Mouse (Mus musculus) limb, embryonic 15.5 days (tissue): ENCODE results near the gene Wdr11. TPM values are rescaled to one million over a fixed set of nuclear protein-coding genes. Genes with fewer than 3 reads are reported as not detected.

Experiments
- ATAC-seq: fragments of 200-750 bp; cut with Nextera tagmentation; 2 replicates; pipeline ENCODE4 v1.8.0; 2017; ENCODE audit warnings: low read depth, moderate TSS enrichment; ENCODE audit not compliant: insufficient number of reproducible peaks, low FRiP score, low TSS enrichment
- H3K27ac ChIP-seq: fragments of 300-500 bp; sonication (generic); 2 replicates; pipeline ENCODE4 v1.5.1; 2015; ENCODE audit warnings: moderate library complexity, mild to moderate bottlenecking, inconsistent platforms
- H3K27me3 ChIP-seq: fragments of 300-500 bp; sonication (generic); 2 replicates; pipeline ENCODE4 v1.6.1; 2015; ENCODE audit warnings: inconsistent platforms
- H3K36me3 ChIP-seq: fragments of 300-500 bp; sonication (generic); 2 replicates; pipeline ENCODE4 v1.6.1; 2015; ENCODE audit warnings: inconsistent platforms
- H3K4me1 ChIP-seq: fragments of 300-500 bp; sonication (generic); 2 replicates; pipeline ENCODE4 v1.6.1; 2015; ENCODE audit warnings: inconsistent platforms
- H3K4me2 ChIP-seq: fragments of 300-500 bp; sonication (generic); 2 replicates; pipeline ENCODE4 v1.6.1; 2015; ENCODE audit warnings: mild to moderate bottlenecking, inconsistent platforms
- H3K4me3 ChIP-seq: fragments of 300-500 bp; sonication (generic); 2 replicates; pipeline ENCODE4 v1.5.1; 2015; ENCODE audit warnings: mild to moderate bottlenecking, inconsistent platforms
- H3K9ac ChIP-seq: fragments of 300-500 bp; sonication (generic); 2 replicates; pipeline ENCODE4 v1.6.1; 2015; ENCODE audit warnings: inconsistent platforms
- H3K9me3 ChIP-seq: fragments of 300-500 bp; sonication (generic); 2 replicates; pipeline ENCODE4 v1.6.1; 2016; ENCODE audit warnings: inconsistent platforms
- WGBS: fragments of 180-500 bp; shearing (Covaris S2); methylation state at CpG from one replicate; pipeline ENCODE4 v1.1.7; 2015; 5-methylcytosine and 5-hydroxymethylcytosine counted together
- polyA plus RNA-seq: library from polyadenylated mRNA; unstranded; fragments of >200 nt; fragmentation: Nextera tagmentation; extraction: Ambion mirVana; gene quantifications from 2 replicates; pipeline ENCODE4 v1.2.1, GENCODE M21; 2015

Wdr11 gene
- polyA plus RNA-seq, 1 experiment from 2014 or later, result 35.4 TPM

- no peak overlapping the region for H3K9ac ChIP-seq
- no peak for ATAC-seq
- peaks cover 57% of the 10 kb centered on the region for H3K36me3 ChIP-seq
- H3K4me3 ChIP-seq, result no peak overlapping the region
- H3K4me1 ChIP-seq, result no peaks in the 10 kb centered on the region
- 63% methylated on average over 12 of the region's 12 CpGs for WGBS
- H3K9me3 ChIP-seq, result no peaks in the 10 kb centered on the region
- no peak overlapping the region for H3K4me2 ChIP-seq
- no peaks in the 10 kb centered on the region for H3K27me3 ChIP-seq
- H3K27ac ChIP-seq, result no peak overlapping the region
These were observed 44.4 kb downstream of the Wdr11 start for GRCm38 (mm10) chr7:129635898-129636640.

- H3K4me1 ChIP-seq, result no peaks in the 10 kb centered on the region
- WGBS, result 52% methylated on average over 9 of the region's 9 CpGs
- no peaks in the 10 kb centered on the region for H3K9me3 ChIP-seq
- H3K27me3 ChIP-seq, result no peaks in the 10 kb centered on the region
- H3K9ac ChIP-seq, result no peak overlapping the region
- no peak overlapping the region for H3K27ac ChIP-seq
- ATAC-seq, result no peak
- no peak overlapping the region for H3K4me3 ChIP-seq
- H3K36me3 ChIP-seq, result peaks cover 48% of the 10 kb centered on the region
- H3K4me2 ChIP-seq, result no peak overlapping the region
These were observed 45.3 kb downstream of the Wdr11 start for GRCm38 (mm10) chr7:129636992-129637391.

GRCm38 (mm10) chr7:129637906-129638475, 46.3 kb downstream of the Wdr11 start:
- Histone ChIP-seq H3K4me2 (no peak overlapping the region), H3K36me3 (peaks cover 38% of the 10 kb centered on the region), H3K4me3 (no peak overlapping the region), H3K27ac (no peak overlapping the region), H3K9me3 (no peaks in the 10 kb centered on the region), H3K4me1 (no peaks in the 10 kb centered on the region), H3K27me3 (no peaks in the 10 kb centered on the region), H3K9ac (no peak overlapping the region)
- ATAC-seq, result no peak
- 65% methylated on average over 5 of the region's 5 CpGs for WGBS

- ATAC-seq, result no peak
- WGBS, result 94% methylated on average over 5 of the region's 5 CpGs
- H3K4me3 ChIP-seq, result no peak overlapping the region
- no peak overlapping the region for H3K27ac ChIP-seq
- H3K4me2 ChIP-seq, result no peak overlapping the region
- H3K4me1 ChIP-seq, result no peaks in the 10 kb centered on the region
- H3K9ac ChIP-seq, result no peak overlapping the region
- H3K27me3 ChIP-seq, result no peaks in the 10 kb centered on the region
- H3K9me3 ChIP-seq, result no peaks in the 10 kb centered on the region
- H3K36me3 ChIP-seq, result peaks cover 28% of the 10 kb centered on the region
These were observed 47.3 kb downstream of the Wdr11 start for GRCm38 (mm10) chr7:129639006-129639405.

GRCm38 (mm10) chr7:129639833-129640232, 48.2 kb downstream of the Wdr11 start:
- no peak for ATAC-seq
- no peak overlapping the region for H3K27ac ChIP-seq
- H3K4me3 ChIP-seq, result no peak overlapping the region
- H3K4me1 ChIP-seq, result no peaks in the 10 kb centered on the region
- H3K4me2 ChIP-seq, result no peak overlapping the region
- 54% methylated on average over 6 of the region's 6 CpGs for WGBS
- no peak overlapping the region for H3K9ac ChIP-seq
- peaks cover 21% of the 10 kb centered on the region for H3K36me3 ChIP-seq
- H3K27me3 ChIP-seq, result no peaks in the 10 kb centered on the region
- H3K9me3 ChIP-seq, result no peaks in the 10 kb centered on the region

GRCm38 (mm10) chr7:129643290-129643689, 51.6 kb downstream of the Wdr11 start:
- ATAC-seq, result no peak
- 90% methylated on average over 4 of the region's 4 CpGs for WGBS

GRCm38 (mm10) chr7:129647798-129648197, 56.1 kb downstream of the Wdr11 start:
- Histone ChIP-seq H3K27ac (no peak overlapping the region), H3K4me3 (no peak overlapping the region), H3K27me3 (no peaks in the 10 kb centered on the region), H3K9ac (no peak overlapping the region), H3K4me1 (peaks cover 13% of the 10 kb centered on the region; the same call in 1 of the 2 replicates), H3K4me2 (no peak overlapping the region), H3K9me3 (no peaks in the 10 kb centered on the region), H3K36me3 (no peaks in the 10 kb centered on the region)
- 77% methylated on average over 7 of the region's 7 CpGs for WGBS
- no peak for ATAC-seq

More at GRCm38 (mm10) chr7:129643290-129643689, 51.6 kb downstream of the Wdr11 start:
- Histone ChIP-seq H3K4me2 (no peak overlapping the region), H3K27me3 (no peaks in the 10 kb centered on the region), H3K27ac (no peak overlapping the region), H3K9ac (no peak overlapping the region), H3K36me3 (no peaks in the 10 kb centered on the region), H3K9me3 (no peaks in the 10 kb centered on the region), H3K4me3 (no peak overlapping the region), H3K4me1 (no peaks in the 10 kb centered on the region)

- Histone ChIP-seq H3K4me1 (peaks cover 19% of the 10 kb centered on the region), H3K9ac (no peak overlapping the region), H3K27ac (no peak overlapping the region), H3K36me3 (no peaks in the 10 kb centered on the region), H3K9me3 (no peaks in the 10 kb centered on the region), H3K27me3 (no peaks in the 10 kb centered on the region), H3K4me2 (no peak overlapping the region), H3K4me3 (no peak overlapping the region)
- peak; percentile 14; the same call in 1 of the 2 replicates for ATAC-seq
- 4% methylated on average over 6 of the region's 6 CpGs for WGBS
These were observed 57.3 kb downstream of the Wdr11 start for GRCm38 (mm10) chr7:129648938-129649337.

GRCm38 (mm10) chr7:129650717-129651116, 59.1 kb downstream of the Wdr11 start:
- H3K27ac ChIP-seq, result peak overlapping the region; percentile 55
- no peak for ATAC-seq
- no peaks in the 10 kb centered on the region for H3K36me3 ChIP-seq
- no peak overlapping the region for H3K4me3 ChIP-seq
- 73% methylated on average over 5 of the region's 5 CpGs for WGBS
- H3K9me3 ChIP-seq, result no peaks in the 10 kb centered on the region
- peaks cover 34% of the 10 kb centered on the region for H3K4me1 ChIP-seq
- no peak overlapping the region for H3K4me2 ChIP-seq
- no peak overlapping the region for H3K9ac ChIP-seq
- 0 out of 2 replicates have a peak, but pooled peaks cover 4% of the 10 kb centered on the region for H3K27me3 ChIP-seq

GRCm38 (mm10) chr7:129651781-129652180, 60.1 kb downstream of the Wdr11 start:
- no peaks in the 10 kb centered on the region for H3K9me3 ChIP-seq
- H3K9ac ChIP-seq, result no peak overlapping the region
- H3K36me3 ChIP-seq, result no peaks in the 10 kb centered on the region
- H3K4me1 ChIP-seq, result peaks cover 43% of the 10 kb centered on the region
- ATAC-seq, result no peak
- 45% methylated on average over 7 of the region's 7 CpGs for WGBS
- H3K27ac ChIP-seq, result peak overlapping the region; percentile 68
- H3K4me2 ChIP-seq, result no peak overlapping the region
- H3K27me3 ChIP-seq, result 0 out of 2 replicates have a peak, but pooled peaks cover 4% of the 10 kb centered on the region
- no peak overlapping the region for H3K4me3 ChIP-seq

GRCm38 (mm10) chr7:129652901-129653460, 61.3 kb downstream of the Wdr11 start:
- no peak for ATAC-seq
- no peaks in the 10 kb centered on the region for H3K36me3 ChIP-seq
- peak overlapping the region; percentile 38; the same call in 1 of the 2 replicates for H3K27ac ChIP-seq
- H3K4me3 ChIP-seq, result no peak overlapping the region
- peaks cover 45% of the 10 kb centered on the region for H3K4me1 ChIP-seq
- no peak overlapping the region for H3K4me2 ChIP-seq
- no peak overlapping the region for H3K9ac ChIP-seq
- no peaks in the 10 kb centered on the region for H3K9me3 ChIP-seq
- 0 out of 2 replicates have a peak, but pooled peaks cover 4% of the 10 kb centered on the region for H3K27me3 ChIP-seq
- 39% methylated on average over 8 of the region's 9 CpGs for WGBS

GRCm38 (mm10) chr7:129653791-129654271, 62.2 kb downstream of the Wdr11 start:
- no peak overlapping the region for H3K4me3 ChIP-seq
- H3K9me3 ChIP-seq, result no peaks in the 10 kb centered on the region
- H3K36me3 ChIP-seq, result no peaks in the 10 kb centered on the region
- H3K27ac ChIP-seq, result peak overlapping the region; percentile 17; the same call in 1 of the 2 replicates
- peaks cover 42% of the 10 kb centered on the region for H3K4me1 ChIP-seq
- 5% methylated on average over 11 of the region's 11 CpGs for WGBS
- ATAC-seq, result 0 out of 2 replicates have a peak, but pooled peaks have one; percentile 36
- 0 out of 2 replicates have a peak, but pooled peaks cover 4% of the 10 kb centered on the region for H3K27me3 ChIP-seq
- H3K4me2 ChIP-seq, result no peak overlapping the region
- no peak overlapping the region for H3K9ac ChIP-seq
